Mouse (Mus musculus) kidney, adult 2 months (tissue): Measurements from ENCODE around the gene Mrpl55.

Experiments
- CTCF ChIP-seq: fragments of 200-500 bp; conservative IDR thresholded peaks from 2 replicates; pipeline ENCODE4 v1.5.1; 2011; ENCODE audit warnings: low read depth, mild to moderate bottlenecking, control low read depth, low read length, moderate library complexity, mixed read lengths; ENCODE audit not compliant: insufficient read depth, insufficient read length
- POLR2A ChIP-seq: fragments of 200-500 bp; IDR thresholded peaks from one replicate; pipeline ENCODE4 v1.6.1; 2011; ENCODE audit warnings: low read depth, low read length, control low read depth

- no peak for TF ChIP-seq CTCF
- TF ChIP-seq POLR2A = no peak
Observed at GRCm38 (mm10) chr11:59227604-59228121, 25.4 kb downstream of the Mrpl55 start.
